Mouse (Mus musculus) lung, postnatal 10 days (tissue): ENCODE data around the gene Fbxl19.
A peak's percentile ranks its signal among the peaks of the same experiment; 100 is the strongest.
"Not testable (repeated sequence)": the region's sequence is repeated elsewhere in the genome, so short reads cannot be mapped to it uniquely, and the experiment has no call there.

Experiments used
- DNase-seq: peaks from one replicate; pipeline ENCODE4 v3.0.0; 2021

Gene Fbxl19

DNA sequence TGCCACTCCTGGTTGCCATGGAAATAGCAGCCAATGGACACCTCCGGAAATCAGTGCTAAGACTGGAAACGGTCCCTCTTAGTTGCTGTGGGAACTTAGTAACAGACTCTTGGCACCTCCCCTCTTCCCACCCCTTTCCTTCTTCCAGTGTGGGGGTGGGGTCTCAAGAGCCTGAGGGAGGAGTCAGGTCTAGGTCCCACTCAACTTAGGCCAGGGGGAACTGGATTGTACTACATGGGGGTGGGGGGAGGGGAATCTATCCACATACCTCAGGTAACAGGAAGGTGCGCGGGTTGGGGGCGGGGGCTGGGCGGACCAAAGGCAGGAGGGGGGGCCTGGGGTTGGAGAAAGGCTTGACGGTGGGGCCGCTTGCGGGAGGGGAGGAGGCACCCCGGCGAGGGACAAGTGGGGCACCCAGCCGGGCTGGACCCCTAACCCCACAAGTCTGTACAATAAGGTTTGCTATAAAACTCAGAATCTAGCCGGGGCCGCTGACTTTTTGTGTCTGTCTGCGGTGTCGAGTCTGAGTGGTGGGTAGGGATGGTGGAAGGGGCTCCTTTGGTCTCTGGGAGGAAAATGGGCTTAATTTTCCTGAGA lies 24.8 kb downstream of the Fbxl19 start:
- DNase-seq, result peak; percentile 99

DNA sequence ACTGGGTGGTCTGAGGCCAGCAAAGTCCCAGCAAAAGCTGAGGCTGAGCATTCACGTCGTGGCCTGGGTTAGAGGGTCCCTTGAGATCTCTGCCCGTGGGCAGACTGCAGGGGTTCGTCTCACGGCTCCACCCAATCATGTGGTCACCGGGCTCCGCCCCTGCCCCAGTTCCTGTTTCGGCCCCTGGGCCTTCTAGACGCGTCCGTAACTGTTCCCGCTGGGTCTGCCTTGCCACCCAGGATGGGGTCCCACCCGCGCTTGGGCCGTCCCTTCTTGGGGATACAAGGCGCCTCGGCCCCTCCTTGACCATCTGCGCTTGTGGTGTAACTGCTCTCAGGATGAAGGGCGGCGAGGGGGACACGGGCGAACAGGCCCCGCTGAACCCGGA lies 25.3 kb downstream of the Fbxl19 start, which contains the start of gene Orai3:
Gene Orai3, plus strand, starts transcription at position 165 of the 388 bp plus-strand sequence.
- DNase-seq, result peak; percentile 96

DNA sequence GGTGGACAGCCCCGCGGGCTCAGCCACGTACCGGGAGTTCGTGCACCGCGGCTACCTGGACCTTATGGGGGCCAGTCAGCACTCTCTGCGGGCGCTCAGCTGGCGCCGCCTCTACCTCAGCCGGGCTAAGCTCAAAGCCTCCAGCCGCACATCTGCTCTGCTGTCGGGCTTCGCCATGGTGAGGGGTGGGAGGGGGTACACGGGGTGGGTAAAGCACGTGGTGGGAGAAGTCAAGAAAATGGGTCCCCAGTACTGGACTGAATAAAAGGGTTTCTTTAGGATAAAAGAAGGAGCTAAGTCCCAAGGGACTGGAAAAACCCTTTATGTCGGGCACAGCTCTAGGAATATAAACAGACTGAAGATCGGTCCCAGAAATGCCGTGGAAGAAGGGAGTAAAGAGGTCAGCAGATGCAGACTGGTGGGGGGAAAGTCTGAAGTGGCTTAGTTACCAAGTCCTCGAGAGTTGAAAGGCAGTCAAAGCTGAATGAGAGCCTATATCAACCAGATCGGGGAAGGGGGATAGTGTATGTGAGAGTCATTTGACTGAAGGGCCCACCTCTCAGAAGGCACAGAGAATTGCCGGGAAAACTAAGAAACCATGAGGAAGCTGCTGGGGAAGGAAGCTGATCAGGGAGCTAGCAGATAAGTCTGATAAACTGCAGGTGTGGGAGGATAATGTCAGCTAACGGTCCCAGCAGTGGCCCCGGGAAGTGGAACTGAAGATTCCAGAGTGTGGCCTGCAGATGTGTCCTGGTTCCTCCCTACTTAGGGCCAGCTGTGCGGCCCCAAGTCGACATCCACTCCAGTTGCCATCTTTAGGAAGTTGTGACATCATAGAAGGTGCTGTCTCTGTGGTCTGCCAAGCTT lies 25.9 kb downstream of the Fbxl19 start:
- no peak for DNase-seq

DNA sequence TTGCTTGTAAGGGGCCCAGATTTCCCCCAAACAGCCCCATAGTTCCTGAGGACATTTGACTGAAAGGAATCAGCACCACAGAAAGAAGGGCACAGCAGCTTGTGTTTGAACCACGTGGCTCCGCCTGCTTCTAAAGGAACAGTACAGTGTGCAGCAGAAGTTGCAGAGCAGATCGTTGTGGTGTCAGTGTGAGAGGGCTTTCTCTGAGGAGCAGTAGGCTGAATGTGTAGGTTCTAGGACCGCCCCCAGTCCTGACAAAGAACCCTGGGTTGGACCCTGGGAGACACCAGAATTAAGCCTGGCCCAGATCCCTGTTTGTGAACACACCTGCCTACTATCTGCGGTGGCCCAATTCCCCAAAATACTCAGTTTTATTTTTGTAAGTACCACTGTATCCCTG lies 26.9 kb downstream of the Fbxl19 start:
- DNase-seq, result no peak

DNA sequence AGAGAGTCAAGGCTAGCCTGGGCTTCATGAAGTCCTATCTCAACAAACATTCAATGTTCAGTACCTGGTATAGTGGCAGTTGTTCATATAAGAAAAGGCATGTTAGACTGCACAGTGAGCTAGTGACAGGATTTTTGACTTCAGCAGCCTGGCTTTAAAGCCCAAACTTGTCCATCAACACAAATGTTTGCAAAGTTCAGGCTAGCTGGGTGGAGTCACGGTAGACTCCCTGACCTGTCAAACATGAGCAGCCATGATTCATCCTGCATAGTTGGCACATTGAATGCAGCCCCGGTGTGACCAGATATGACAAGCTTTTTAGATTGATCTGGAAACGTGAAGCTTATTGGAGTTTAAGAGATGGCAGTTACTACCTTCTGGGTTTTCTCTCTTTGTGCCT lies 27.7 kb downstream of the Fbxl19 start:
- DNase-seq, result no peak

DNA sequence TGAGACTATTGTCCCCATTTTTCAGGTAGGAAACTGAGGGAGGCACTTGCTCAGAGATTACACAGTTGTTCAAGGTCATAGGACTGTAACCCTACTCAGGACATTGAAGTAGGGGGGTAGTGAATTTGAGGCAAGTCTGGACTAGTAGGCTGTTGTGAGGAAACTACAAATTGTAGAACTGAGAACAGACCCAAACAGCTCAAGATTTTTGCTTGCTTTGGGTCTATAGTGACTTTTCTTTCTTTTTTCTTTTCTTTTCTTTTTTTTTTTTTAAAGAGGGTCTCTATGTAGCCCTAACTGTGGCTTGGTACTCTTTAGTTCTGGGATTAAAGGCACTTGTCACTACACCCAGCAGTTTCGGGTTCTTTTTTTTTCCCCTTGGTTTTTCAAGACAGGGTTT lies 28.2 kb downstream of the Fbxl19 start:
- DNase-seq, result no peak

DNA sequence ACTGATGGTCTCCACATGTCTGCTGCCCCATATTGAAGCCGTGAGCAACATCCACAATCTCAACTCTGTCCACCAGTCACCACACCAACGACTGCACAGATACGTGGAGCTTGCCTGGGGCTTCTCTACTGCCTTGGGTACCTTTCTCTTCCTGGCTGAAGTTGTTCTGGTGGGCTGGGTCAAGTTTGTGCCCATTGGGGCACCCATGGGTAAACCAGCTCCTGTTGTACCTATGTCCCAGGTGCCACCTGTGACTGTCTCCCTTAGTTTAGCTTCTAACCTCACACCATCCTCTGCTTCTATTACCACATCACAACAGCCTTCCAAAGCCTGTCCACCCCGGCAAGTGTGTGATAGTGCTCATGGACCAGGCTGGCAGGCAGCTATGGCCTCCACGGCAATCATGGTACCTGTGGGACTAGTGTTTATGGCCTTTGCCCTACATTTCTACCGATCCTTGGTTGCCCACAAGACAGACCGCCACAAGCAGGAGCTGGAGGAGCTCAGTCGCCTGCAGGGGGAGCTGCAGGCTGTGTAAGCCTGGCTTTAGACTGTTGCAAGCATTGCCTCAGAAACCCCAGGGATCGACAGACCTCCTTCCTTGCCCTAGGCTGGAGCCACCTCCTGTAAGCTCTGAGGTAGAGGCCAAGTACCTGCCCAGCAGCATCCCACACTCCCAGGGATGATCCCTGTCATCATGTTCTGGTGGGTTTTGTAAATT lies 29.5 kb downstream of the Fbxl19 start:
- peak; percentile 81 for DNase-seq

DNA sequence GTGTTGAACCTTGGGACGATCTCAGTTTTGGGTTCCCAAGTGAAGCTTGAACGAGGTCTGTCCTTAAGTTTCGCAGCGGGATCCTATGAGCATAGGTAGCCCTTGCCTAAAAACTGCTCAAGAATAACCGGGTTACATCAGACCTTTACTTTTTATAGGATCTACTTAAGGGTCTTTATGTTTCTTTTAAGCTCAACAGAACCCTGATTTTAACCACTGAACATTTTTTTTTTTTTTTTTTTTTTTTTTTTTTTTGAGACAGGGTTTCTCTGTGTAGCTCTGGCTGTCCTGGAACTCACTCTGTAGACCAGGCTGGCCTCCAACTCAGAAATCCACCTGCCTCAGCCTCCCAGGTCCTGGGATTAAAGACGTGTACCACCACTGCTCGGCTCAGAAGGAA lies 31.5 kb downstream of the Fbxl19 start:
- DNase-seq, result not testable (repeated sequence)

DNA sequence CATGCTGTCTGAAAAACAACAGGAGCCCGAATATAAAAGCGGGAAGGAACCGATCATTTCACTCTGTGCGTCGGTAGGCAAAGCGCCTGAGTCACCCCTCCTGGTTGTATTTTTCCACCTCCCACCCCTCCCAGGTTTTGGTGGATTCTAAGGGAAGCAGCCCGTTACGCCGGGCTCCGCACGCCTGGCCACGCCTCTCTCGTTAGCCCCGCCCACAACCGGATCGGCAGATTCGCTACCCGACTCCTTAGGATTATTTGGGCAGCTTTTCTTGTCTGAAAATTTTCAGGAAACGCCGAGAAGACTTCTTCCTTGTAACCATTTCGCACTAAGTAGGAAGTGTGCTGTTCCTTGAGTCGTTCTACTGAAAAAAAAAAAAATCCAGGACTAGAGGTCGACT lies 32.1 kb downstream of the Fbxl19 start, which contains the start of gene Setd1a:
Gene Setd1a, plus strand, starts transcription at position 245 of the 400 bp plus-strand sequence.
- DNase-seq, result peak; percentile 94

DNA sequence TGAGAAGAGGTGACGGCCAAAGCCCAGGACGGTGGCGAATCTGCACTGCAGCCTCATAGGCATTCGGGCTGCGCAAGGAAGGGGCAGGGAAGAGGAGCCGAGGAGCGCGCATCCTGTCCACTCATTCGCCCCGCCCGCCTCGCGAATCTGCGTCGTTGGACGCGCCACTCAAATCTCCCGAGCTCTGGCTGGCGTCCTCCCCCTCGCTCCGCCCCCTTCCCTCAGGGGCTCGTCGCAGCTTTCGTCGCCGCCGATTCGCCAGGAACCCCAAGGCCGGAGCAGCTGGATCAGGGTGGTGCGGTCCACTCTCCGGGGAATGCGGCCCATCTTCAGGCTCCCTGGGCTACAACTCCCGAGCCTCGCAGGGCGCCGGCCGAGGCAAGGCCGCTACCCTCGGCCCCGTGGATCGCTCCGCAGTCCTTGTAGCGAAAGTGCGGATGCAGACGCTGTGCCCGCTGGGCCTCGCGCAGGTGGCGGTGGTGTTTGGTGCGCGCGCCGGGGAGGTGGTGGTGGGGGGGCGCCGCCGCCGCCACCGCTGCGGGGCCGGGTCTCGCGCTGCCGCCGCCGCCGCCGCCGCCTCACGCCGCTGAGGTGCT lies 32.6 kb downstream of the Fbxl19 start:
- peak; percentile 99 for DNase-seq

DNA sequence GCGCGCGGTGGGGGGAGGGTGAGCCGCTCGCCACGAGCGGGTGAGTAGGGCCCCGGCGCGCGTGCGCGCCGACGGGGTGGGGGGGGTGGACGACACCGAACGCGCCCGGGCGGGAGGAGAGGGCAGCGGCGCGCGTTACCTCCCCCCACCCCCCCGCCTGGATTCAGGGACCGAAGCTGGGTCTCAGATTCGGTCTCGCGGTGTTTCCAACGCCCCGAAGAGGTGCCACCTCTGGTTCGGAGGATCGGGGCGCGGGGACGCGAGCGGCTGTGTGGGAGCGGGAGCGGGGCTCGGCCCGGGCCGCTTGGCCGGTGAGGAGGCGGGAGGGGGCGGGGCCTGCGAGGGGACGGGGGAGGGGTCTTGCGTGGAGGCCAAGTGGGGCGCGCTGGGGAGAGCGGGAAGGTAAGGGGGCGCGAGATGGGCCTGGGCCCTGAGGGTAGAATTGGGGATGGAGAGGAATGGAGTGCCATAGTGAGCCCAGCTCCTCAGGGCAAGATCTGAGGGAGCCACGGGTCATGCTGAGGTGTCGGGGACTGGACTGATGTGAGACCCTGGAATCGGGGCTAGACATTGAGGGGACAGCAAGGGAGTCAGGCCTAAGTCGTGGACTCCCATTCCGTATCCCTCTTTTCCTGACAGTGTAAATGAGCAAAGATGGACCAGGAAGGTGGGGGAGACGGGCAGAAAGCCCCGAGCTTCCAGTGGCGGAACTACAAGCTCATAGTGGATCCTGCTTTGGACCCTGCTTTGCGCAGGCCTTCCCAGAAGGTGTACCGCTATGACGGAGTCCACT lies 33.3 kb downstream of the Fbxl19 start:
- DNase-seq, result peak; percentile 63

DNA sequence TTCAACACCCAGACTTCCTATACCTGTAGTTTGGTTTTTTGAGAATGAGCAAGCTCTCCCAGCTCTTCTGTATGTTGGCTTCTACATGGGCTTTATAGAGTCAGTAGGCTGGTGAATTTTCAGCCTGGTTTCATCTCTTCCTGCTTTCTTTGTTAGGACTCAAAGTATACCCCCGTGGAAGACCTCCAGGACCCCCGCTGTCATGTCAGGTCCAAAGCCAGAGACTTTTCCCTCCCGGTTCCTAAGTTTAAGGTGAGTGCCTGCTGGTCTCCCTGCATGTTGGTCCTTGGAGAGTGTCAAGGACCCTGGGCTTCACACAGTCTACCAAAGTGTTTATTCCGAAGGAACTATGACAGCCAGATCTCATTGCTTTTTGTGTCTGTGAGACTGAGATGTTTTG lies 34.0 kb downstream of the Fbxl19 start:
- no peak for DNase-seq

DNA sequence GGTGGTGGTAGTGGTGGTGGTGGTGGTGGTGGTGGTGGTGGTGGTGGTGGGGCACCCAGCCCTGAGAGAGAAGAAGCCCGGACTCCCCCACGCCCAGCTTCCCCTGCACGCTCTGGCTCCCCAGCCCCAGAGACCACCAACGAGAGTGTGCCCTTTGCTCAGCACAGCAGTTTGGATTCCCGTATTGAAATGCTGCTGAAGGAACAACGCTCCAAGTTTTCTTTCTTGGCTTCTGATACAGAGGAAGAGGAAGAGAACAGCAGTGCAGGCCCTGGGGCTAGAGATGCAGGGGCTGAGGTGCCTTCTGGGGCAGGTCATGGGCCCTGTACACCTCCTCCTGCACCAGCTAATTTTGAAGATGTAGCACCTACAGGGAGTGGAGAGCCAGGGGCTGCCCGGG lies 41.0 kb downstream of the Fbxl19 start, which contains the start of gene Gm49388:
Gene Gm49388, plus strand, starts transcription at position 301 of the 400 bp plus-strand sequence.
- DNase-seq, result no peak

DNA sequence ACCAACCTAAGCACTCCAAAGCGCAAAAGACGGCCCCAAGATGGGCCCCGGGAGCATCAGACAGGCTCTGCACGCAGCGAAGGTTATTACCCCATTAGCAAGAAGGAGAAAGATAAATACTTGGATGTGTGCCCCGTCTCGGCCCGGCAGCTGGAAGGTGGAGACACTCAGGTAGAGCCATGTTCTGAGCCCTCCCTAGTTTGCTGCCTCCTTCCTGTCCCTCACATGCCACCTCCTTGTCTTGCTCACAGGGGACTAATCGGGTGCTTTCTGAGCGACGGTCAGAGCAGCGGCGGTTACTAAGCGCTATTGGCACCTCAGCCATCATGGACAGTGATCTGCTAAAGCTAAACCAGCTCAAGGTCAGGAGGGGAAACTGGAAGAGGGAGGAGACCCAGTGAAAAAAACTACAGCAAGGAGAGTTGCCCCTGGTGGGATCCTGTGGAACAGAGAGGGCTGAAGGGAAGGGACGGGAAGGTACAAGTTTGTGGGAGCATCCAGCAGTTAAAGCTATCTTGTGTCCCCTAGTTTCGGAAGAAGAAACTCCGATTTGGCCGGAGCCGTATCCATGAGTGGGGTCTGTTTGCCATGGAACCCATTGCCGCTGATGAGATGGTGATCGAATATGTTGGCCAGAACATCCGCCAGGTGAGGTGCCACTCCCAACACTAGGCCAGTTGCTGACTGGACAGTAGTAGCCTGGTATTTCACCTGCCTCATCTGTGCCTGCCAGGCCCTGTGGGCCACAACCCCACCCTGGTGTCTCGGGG lies 52.9 kb downstream of the Fbxl19 start:
- DNase-seq, result no peak

DNA sequence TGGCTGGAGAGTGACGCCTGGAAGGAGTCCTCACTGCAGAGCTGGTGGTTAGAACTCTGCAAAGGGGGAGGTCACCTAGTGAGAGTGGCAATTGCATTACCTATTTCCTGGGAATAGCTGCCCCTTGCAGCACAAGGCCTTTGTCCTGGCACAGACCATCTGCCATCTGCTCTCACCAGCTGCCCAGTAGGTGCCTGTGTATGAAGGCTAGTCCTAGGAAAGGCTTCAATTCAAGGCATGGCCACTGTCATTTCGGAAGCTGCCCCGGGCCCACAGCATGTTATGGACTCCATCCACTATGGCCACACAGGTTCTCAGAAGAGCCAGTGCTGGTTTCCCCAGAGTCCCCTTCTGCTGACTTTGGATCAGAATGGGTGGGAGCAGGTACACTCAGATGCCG lies 54.2 kb downstream of the Fbxl19 start:
- DNase-seq, result no peak

DNA sequence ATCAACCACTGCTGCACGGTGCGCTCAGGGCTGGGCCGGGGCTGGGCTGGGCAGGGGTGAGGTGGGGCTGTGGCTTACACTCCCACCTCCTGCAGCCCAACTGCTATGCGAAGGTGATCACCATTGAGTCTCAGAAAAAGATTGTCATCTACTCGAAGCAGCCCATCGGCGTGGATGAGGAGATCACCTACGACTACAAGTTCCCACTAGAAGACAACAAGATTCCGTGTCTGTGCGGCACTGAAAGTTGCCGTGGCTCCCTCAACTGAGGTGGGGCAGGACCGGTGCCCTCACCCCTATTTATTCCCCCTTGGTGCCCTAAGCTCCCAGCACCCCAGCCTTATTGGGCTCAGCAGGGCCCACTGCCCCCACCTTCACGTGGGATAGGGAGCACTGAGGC lies 54.9 kb downstream of the Fbxl19 start:
- DNase-seq, result no peak

DNA sequence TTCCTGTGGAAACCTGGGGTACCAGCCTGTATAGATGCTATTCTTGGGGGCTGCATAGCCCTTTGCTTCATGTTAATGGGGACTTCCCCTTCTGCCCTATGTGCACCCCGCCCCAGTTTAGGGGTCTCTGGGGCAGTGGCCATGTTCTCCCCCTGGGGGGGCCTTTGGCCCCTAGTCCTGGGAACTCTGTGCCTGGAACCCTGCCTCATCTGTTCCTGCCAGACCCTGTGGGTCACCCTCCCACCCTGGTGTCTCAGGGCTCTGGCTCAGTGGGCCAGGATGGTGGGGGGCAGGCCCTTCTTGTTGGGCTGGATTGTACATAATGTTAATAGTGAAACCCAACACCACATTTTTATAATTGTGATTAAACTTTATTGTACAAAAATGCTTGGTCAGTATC lies 55.4 kb downstream of the Fbxl19 start:
- DNase-seq, result no peak

DNA sequence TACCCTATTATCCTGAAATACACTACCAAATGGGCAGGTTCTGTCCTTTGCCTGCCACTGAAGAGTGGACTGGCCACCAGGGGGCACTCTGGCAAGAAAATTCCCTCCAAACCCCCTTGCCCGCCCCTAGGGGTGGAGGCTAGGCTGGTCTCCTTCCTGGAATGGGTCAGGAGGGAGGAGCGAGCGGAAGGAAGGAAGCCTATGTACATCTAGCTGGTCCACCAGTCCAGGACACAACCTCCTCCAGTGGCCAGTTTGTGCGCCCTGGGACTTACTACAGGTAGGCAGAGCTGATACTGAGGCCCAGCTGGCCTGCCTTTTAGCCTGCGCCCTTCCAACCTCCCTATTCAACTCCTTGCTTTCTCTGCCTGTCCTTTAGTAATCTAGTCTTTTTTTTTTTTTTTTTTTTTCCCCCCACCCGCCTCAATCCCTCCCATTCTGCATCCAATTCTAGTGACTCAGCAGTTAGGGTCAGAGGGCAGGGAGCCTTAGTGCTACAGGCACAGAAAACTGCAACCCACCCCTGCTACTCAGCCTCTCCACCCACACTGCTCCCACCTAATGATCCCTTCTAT lies 56.2 kb downstream of the Fbxl19 start, which contains the start of gene Hsd3b7:
Gene Hsd3b7, plus strand, starts transcription at position 170 of the 575 bp plus-strand sequence.
- DNase-seq, result peak; percentile 98

DNA sequence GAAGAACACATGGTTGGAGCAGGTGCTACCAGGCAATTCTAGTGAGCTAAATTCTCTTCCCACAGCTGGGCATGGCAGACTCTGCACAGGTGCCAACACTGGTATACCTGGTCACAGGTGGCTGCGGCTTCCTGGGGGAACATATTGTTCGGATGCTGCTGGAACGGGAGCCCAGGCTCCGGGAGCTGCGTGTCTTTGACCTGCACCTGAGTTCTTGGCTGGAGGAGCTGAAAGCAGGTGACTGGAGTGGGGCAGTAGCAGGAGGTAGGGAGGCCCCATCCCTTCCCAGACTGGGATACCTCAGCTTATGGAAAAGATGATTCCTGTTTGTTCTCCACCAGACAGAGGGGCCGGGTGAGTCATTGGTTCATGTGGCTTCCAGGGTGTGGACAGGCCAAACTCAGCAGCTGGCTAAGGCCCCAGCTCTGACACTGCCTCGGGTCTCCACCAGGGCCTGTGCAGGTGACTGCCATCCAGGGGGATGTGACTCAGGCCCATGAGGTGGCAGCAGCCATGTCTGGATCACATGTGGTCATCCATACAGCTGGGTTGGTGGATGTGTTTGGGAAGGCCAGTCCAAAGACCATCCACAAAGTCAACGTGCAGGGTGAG lies 56.8 kb downstream of the Fbxl19 start:
- DNase-seq, result no peak

DNA sequence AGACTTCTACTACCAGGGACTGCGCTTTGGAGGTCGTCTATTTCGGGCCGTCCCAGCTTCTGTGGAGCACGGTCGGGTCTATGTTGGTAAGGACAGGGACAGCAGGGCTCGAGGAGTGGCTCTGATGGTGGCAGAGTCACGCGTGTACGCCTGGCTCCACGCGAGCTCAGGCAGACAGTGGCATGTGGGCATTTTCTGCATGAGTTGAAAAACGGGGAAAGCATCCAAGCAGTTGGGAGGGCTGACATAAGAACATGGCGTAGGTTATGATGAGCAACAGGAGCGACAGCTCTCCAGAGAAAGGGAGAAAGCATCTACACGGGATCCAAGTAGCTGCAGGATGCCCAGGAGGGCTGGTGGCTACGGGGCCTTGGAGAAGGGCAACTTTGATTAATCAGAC lies 58.0 kb downstream of the Fbxl19 start:
- no peak for DNase-seq

DNA sequence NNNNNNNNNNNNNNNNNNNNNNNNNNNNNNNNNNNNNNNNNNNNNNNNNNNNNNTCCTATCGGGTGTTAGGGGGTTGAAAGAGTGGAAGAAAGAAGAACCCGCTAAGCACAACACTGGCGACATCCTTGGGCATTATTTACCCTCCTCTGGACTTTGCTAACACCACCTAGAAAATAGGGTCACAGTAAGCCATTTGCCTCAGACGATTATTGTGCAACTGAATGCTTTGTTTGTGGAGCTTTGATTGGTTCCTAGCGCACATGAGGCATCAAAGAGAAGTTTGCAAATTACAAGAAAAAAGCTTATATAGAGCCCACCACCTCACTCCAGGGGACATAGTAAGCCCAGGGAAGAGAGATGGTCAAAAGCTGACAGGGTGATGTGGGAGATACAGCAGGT lies 64.5 kb downstream of the Fbxl19 start:
- DNase-seq, result no peak
